Mouse (Mus musculus): ENCODE data around the gene 3425401B19Rik.

DNA sequence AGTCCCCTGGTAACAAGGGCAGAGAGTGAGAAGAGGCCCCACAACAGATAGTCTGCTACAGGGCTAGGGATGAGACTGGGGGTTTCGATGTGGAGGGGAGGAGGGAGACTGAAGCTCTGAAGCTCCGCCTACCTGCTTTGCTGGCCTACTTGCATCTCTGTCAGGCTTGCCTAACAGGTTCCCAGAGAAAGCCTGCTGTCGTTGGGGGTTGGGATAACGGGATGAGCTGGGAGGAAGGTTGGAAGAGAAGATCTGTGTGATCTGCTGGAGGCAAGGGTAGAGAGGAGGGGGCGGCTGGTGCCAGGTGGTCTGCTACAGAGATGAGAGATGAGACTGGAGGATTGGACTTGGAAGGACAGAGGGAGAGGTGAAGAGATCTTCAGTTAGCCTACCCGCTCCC is 47.9 kb upstream of the 3425401B19Rik start:
- TF ChIP-seq CTCF (IDR thresholded peaks at IDR 0.05; ENCODE audit: low read depth) (no peak), EP300 (IDR thresholded peaks at IDR 0.05; ENCODE audit: low read depth) (no peak)
